Mouse (Mus musculus) G1E (cell line): ENCODE measurements around the gene Slc39a7. TPM values are rescaled to one million over a fixed set of nuclear protein-coding genes. Genes with fewer than 3 reads are reported as not detected.
"Not testable (repeated sequence)": the region's sequence is repeated elsewhere in the genome, so short reads cannot be mapped to it uniquely, and the experiment has no call there.

Source experiments
- ATAC-seq: 2 replicates; pipeline ENCODE4 v1.8.0; 2016; ENCODE audit warnings: mild to moderate bottlenecking; ENCODE audit not compliant: insufficient number of reproducible peaks, poor library complexity, low FRiP score, severe bottlenecking; ENCODE audit errors: extremely low read depth
- DNase-seq: peaks from one replicate; pipeline ENCODE4 v3.0.0; 2012; ENCODE audit warnings: low spot score
- H3K27me3 ChIP-seq: 2 replicates; pipeline ENCODE4 v1.6.1; 2012; ENCODE audit warnings: mild to moderate bottlenecking, low read length, inconsistent platforms; ENCODE audit not compliant: insufficient read depth
- H3K36me3 ChIP-seq: replicated peaks from 2 replicates; pipeline ENCODE3; 2012; ENCODE audit warnings: mild to moderate bottlenecking, inconsistent platforms
- H3K4me1 ChIP-seq: 2 replicates; pipeline ENCODE4 v1.6.1; 2012; ENCODE audit warnings: low read depth, low read length, inconsistent platforms, mixed read lengths; ENCODE audit not compliant: insufficient read depth
- H3K4me3 ChIP-seq: 2 replicates; pipeline ENCODE4 v1.5.1; 2012; ENCODE audit warnings: low read depth, mild to moderate bottlenecking, inconsistent platforms, low read length, moderate library complexity, mixed read lengths
- H3K9me3 ChIP-seq: replicated peaks from 2 replicates; pipeline ENCODE4 v1.6.1; 2012; ENCODE audit warnings: inconsistent platforms
- CTCF ChIP-seq: IDR thresholded peaks from 2 replicates; pipeline ENCODE4 v1.5.1; 2012; ENCODE audit warnings: low read depth, low read length, inconsistent platforms, mixed read lengths
- GATA1 ChIP-seq: IDR thresholded peaks from 2 replicates; pipeline ENCODE4 v1.6.1; 2012; ENCODE audit warnings: borderline replicate concordance, low read length, inconsistent platforms, mixed read lengths
- GATA2 ChIP-seq: IDR thresholded peaks from 2 replicates; pipeline ENCODE4 v1.6.1; 2012; ENCODE audit warnings: low read depth, low read length, inconsistent platforms, borderline replicate concordance
- POLR2AphosphoS5 ChIP-seq: IDR thresholded peaks from 2 replicates; pipeline ENCODE4 v1.6.1; 2012; ENCODE audit warnings: low read depth, low read length, inconsistent platforms; ENCODE audit not compliant: insufficient replicate concordance
- TAL1 ChIP-seq: conservative IDR thresholded peaks from 2 replicates; pipeline ENCODE4 v1.6.1; 2012; ENCODE audit warnings: low read depth, low read length, inconsistent platforms, mixed read lengths
- polyA plus RNA-seq: library from polyadenylated mRNA; stranded (reverse); fragments of >175 nt; gene quantifications from 2 replicates; pipeline ENCODE4 v1.2.3, GENCODE M21; 2012
- total RNA-seq, 2 experiments: library from RNA; stranded (forward) in 1 of 2; stranded (reverse) in 1 of 2; fragments of 200-1000 nt in 1 of 2; fragments of >200 nt in 1 of 2; fragmentation: Nextera tagmentation in 1 of 2; gene quantifications; 2 replicates each; pipeline ENCODE4 v1.2.3; 2014 to 2017

The Slc39a7 gene
- total and polyA plus RNA-seq, 3 experiments, result 17.5 to 98.1 (median 58.0) TPM

DNA sequence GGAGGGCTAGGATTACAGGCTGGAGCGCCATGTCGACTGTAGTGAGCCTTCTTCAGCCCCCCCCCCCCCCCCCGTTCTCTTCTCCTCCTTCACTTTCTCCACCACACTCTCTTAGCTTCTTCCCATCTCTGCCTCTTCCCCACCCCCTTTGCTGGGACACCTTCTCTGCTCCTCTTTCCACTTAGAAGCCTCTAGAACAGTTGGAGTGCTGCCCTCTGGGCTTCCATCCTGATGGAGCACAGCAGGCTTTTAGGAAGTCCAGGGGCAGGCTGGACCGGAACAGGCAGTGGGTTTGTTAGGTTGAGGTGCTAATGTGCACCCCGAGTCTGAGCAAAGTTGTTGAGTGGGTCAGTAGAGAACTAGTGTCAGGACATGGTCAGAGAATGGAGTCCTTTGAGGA lies 21.3 kb downstream of the Slc39a7 start:
- no peak for DNase-seq
- ATAC-seq, result no peak

GRCm38 (mm10) chr17:34006570-34006969 lies 24.9 kb downstream of the Slc39a7 start:
- ATAC-seq (no peak), DNase-seq (no peak)
- Histone ChIP-seq H3K9me3 (peaks cover 4% of the 10 kb centered on the region; the same call in 1 of the 2 replicates), H3K27me3 (peaks cover 24% of the 10 kb centered on the region), H3K4me3 (no peak overlapping the region), H3K36me3 (no peaks in the 10 kb centered on the region), H3K4me1 (no peaks in the 10 kb centered on the region)
- TF ChIP-seq CTCF (no peak), GATA1 (no peak), TAL1 (no peak), GATA2 (no peak), POLR2AphosphoS5 (no peak)

More for the DNA sequence above, 21.3 kb downstream of the Slc39a7 start:
- Histone ChIP-seq H3K4me1 (no peaks in the 10 kb centered on the region), H3K4me3 (no peak overlapping the region), H3K9me3 (peaks cover 16% of the 10 kb centered on the region), H3K27me3 (peaks cover 26% of the 10 kb centered on the region), H3K36me3 (no peaks in the 10 kb centered on the region)
- TF ChIP-seq CTCF (no peak), POLR2AphosphoS5 (no peak), GATA2 (no peak), GATA1 (no peak), TAL1 (no peak)

DNA sequence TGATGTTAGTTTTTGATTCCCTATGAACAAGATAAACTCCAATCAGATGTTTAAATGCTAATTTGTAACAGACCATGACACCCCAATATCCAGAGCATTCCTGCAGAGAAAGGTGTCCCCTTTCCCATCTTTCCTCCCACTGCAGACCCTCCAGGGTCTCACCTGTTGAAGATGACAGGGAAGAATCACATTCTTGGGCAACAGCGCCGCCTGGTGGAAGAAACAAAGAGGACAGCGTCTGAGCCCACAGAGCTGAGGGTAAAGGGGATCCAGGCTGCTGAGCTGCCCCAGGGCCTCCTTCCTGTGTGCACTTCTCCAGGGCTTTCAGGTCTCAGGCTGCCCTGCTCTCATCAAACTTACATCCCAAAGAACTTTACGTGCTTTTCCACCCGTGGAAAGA lies 28.1 kb downstream of the Slc39a7 start:
- no peak overlapping the region for H3K4me3 ChIP-seq
- TF ChIP-seq GATA1 (no peak), CTCF (peak; percentile 71)
- H3K27me3 ChIP-seq, result peaks cover 39% of the 10 kb centered on the region
- DNase-seq (no peak), ATAC-seq (no peak)
- H3K9me3 ChIP-seq, result peaks cover 16% of the 10 kb centered on the region
- H3K4me1 ChIP-seq, result no peaks in the 10 kb centered on the region
- no peaks in the 10 kb centered on the region for H3K36me3 ChIP-seq

GRCm38 (mm10) chr17:34000796-34001195 lies 30.7 kb downstream of the Slc39a7 start:
- not testable (repeated sequence) for DNase-seq, ATAC-seq, H3K4me3 ChIP-seq, H3K36me3 ChIP-seq, H3K4me1 ChIP-seq
- peaks cover 29% of the 10 kb centered on the region for H3K27me3 ChIP-seq
- H3K9me3 ChIP-seq, result peaks cover 12% of the 10 kb centered on the region

DNA sequence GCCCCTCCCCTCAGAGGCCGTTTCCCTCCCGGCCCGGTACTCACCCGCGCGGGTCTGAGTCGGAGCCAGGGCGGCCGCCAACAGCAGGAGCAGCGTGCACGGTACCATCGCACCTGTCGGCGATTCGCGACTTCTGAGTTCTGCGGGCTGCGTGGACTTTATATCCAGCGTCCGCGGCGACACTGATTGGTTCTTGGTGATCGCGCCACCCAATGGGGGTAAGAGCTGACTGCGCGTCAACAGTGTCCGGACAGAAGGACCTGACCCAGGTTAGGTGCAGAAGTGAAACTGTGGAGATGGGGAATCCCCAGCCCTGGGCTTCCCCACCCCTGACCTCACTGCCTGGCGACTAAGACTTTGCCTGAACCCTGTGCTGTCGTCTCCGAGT lies 31.3 kb downstream of the Slc39a7 start, which contains the start of gene H2-K1:
H2-K1 (minus strand) TSS at position 198 of the 388 bp plus-strand sequence.
- Histone ChIP-seq H3K4me1 (no peaks in the 10 kb centered on the region), H3K36me3 (no peaks in the 10 kb centered on the region), H3K4me3 (peak within 1 kb of the TSS; percentile 38; the same call in 1 of the 2 replicates), H3K27me3 (peaks cover 24% of the 10 kb centered on the region), H3K9me3 (peaks cover 12% of the 10 kb centered on the region)
- TF ChIP-seq GATA2 (no peak), POLR2AphosphoS5 (no peak), TAL1 (no peak), GATA1 (no peak), CTCF (no peak)
- ATAC-seq, result no peak
- no peak for DNase-seq

DNA sequence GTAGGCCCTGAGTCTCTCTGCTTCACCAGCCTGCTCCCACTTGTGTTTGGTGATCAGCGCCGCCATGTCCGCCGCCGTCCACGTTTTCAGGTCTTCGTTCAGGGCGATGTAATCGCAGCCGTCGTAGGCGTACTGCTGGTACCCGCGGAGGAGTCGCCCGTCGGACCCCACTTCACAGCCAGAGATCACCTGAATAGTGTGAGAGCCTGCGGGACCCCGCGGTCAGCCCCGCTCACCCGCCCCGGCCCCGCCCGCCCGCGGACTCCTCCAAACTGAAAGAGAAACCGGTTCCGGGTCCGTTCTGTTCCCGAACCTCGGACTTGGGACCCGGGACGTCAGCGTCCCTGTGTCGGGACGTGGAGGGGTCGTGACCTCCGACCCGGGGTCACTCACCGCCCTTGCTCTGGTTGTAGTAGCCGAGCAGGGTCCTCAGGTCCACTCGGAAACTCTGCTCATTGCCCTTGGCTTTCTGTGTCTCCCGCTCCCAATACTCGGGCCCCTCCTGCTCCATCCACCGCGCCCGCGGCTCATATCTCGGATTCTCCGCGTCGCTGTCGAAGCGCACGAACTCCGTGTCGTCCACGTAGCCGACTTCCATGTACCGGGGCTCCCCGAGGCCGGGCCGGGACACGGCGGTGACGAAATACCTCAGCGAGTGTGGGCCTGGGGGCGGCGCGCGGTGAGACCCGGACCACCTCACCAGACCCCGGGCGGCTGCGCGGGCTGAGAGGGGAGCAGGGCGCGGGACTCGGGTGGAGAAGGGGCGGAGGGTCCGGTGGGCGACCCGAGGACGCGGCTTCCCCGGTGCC lies 31.9 kb downstream of the Slc39a7 start:
- peaks cover 27% of the 10 kb centered on the region for H3K27me3 ChIP-seq
- no peak for ATAC-seq
- no peaks in the 10 kb centered on the region for H3K36me3 ChIP-seq
- H3K9me3 ChIP-seq, result peaks cover 12% of the 10 kb centered on the region
- DNase-seq, result no peak
- peak overlapping the region; percentile 38; the same call in 1 of the 2 replicates for H3K4me3 ChIP-seq
- H3K4me1 ChIP-seq, result no peaks in the 10 kb centered on the region
- no peak for TF ChIP-seq TAL1
- TF ChIP-seq POLR2AphosphoS5, result no peak
- no peak for TF ChIP-seq CTCF
- no peak for TF ChIP-seq GATA1
- no peak for TF ChIP-seq GATA2

DNA sequence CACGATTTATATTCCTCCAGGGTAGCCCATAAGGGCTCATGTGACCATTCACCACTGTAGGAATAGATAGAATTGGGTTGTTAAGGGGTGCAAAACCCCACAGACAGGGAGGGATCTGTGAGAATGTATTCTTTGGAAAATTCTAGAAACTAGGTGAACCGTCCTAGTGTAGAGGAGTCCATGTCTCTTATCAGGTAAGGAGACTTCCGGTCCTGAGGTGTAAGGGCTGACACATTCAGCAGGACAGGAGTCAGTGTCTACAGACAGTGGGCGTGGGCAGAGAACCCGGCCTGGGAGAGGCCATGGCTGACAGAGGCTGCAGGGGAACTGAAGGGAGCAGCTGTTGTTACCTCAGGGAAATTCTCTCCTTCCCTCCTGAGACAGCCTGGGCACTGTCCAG lies 32.8 kb downstream of the Slc39a7 start:
- not testable (repeated sequence) for H3K4me3 ChIP-seq, H3K36me3 ChIP-seq, DNase-seq, H3K4me1 ChIP-seq, ATAC-seq
- Histone ChIP-seq H3K27me3 (peaks cover 27% of the 10 kb centered on the region), H3K9me3 (peaks cover 12% of the 10 kb centered on the region)

DNA sequence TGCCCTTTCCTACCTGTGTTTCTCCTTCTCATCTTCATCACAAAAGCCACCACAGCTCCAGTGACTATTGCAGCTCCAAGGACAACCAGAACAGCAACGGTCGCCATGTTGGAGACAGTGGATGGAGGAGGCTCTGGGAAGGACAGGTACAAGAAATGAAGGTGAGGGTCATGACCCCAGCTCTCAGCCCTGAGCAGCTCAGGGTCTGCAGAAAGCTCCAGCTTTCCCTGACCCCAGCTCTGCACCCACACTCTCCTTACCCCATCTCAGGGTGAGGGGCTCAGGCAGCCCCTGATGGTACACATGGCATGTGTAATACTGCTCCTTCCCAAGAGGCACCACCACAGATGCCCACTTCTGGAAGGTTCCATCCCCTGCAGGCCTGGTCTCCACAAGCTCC lies 34.5 kb downstream of the Slc39a7 start:
- not testable (repeated sequence) for DNase-seq, ATAC-seq, H3K36me3 ChIP-seq, H3K4me1 ChIP-seq, H3K4me3 ChIP-seq
- peaks cover 25% of the 10 kb centered on the region for H3K27me3 ChIP-seq
- H3K9me3 ChIP-seq, result peaks cover 12% of the 10 kb centered on the region
